Mouse (Mus musculus): ENCODE data around the gene Hcn3. TPM values are rescaled to one million over a fixed set of nuclear protein-coding genes. Genes with fewer than 3 reads are reported as not detected.

Hcn3 gene
- polyA plus RNA-seq, 1 experiment from 2014 or later: 29.9 TPM

DNA sequence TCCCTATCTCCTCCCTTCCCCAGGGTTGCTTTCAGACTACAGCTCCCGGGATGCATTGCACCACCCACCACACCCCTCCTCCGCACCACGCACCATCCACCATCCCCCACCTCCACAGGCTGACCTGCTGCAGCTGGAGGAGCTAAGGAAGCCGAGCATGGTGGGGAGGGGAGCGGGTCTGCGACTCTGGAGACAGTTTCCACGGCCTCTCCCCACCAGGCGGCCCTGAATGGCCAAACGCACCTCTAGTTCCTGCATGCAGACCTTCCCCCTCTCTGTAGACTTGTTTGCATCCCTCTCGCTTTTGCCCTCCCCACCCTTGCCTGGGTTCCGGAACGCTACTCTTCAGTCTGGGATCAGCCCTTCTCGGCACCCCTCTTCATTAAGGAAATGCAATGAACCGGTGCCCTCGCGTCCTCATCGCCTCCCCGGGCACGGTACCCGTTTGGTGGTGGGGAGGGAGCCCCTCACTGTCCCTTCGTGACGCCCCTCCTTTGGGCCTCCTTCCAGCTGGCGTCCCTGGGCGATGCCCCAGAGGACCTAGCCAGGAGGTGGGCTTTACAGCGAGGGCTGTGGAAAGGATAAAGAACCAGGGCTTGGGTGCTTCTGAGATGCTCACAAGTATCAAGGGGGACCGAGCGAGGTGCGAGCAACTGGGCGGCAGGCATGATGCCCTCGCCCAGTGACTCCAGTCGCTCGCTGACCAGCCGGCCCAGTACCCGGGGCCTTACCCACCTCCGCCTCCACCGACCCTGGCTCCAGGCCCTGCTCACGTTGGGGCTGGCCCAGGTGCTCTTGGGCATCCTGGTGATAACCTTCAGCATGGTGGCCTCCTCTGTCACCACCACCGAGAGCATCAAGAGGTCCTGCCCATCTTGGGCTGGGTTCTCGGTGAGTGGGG, 23.3 kb upstream of the Hcn3 start, which contains the start of gene Fam189b:
TSS of gene Fam189b (plus strand) at position 86 of the 901 bp plus-strand sequence.
- Histone ChIP-seq H3K36me3 (replicated peaks; ENCODE audit: control insufficient read depth, insufficient read depth) (peaks cover 48% of the 10 kb centered on the region), H3K4me1 (replicated peaks; ENCODE audit: control insufficient read depth, insufficient read depth, low read length) (peaks cover 19% of the 10 kb centered on the region), H3K9me3 (ENCODE audit: control insufficient read depth, low read length) (no peaks in the 10 kb centered on the region), H3K4me2 (replicated peaks) (peak within 1 kb of the TSS; percentile 84), H3K27me3 (ENCODE audit: control insufficient read depth, insufficient read depth, low read length) (no peaks in the 10 kb centered on the region), H3K9ac (peak within 1 kb of the TSS; percentile 84), H3K27ac (peak within 1 kb of the TSS; percentile 91), H3K4me3 (replicated peaks; ENCODE audit: low read length) (peak within 1 kb of the TSS; percentile 52)
- ATAC-seq (ENCODE audit: low FRiP score) (peak; percentile 95), DNase-seq (ENCODE audit: low spot score) (peak; percentile 85)
- WGBS: 5% methylated on average over 36 of the region's 39 CpGs

DNA sequence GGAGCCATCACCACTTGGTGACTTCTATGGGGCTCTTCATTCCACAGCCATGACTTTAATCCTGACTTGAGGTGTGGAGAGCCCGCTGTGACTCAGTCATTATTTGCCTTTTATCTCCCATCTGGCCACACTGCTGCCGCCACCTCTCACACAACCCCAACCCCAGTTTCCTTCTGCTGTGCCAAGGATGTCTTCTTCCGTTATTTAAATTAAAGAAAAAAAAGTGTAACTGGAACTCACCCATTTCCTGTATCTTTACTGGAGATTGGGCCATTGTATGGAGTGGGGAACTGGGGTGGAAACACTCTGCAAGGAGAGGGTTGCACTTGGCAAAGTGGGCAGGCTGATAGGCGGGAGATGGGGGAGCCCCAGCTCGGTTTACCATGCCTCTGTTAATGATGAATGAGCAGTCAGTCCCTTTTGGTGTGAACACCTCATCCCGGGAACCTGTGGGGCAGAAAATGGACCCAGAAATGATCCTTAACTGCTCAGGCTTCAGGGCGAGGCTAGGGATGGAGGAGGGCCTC, 22.6 kb upstream of the Hcn3 start:
- H3K4me1 ChIP-seq (replicated peaks; ENCODE audit: control insufficient read depth, insufficient read depth, low read length): peaks cover 22% of the 10 kb centered on the region

DNA sequence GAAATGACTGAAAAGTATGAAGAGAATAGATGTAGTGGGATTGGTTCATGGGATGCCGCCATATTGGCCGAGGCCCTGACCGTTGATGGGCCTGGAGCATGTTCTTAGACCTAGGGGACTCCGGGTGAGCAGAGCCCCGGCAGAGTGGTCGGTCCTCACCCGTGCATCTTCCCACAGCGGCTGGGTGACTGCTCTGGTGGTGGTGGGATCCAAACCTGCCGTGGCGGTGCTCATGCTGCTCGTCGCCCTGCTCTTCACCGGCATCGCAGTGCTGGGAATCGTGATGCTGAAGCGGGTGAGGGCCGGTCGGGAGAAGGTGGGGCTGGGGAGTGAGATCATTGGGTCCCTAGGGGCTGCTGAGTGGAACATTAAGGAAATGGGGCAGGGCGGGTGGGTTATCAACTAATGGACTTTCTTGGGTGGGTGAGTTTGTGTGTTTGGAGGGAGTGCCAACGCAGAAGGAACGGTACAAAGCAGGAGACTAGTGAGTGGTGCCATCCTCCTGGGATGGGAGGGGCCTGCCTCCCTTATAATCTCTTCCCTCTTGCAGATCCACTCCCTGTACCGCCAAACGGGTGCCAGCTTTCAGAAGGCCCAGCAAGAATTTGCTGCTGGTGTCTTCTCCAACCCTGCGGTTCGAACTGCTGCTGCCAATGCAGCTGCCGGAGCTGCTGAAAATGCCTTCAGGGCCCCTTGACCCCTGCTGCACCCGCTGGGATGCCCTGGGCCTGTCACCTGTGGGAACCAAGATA, 21.9 kb upstream of the Hcn3 start:
- Histone ChIP-seq H3K9me3 (ENCODE audit: control insufficient read depth, low read length) (no peaks in the 10 kb centered on the region), H3K4me3 (replicated peaks; ENCODE audit: low read length) (no peak overlapping the region), H3K27ac (no peak overlapping the region), H3K4me1 (replicated peaks; ENCODE audit: control insufficient read depth, insufficient read depth, low read length) (peaks cover 22% of the 10 kb centered on the region), H3K4me2 (replicated peaks) (no peak overlapping the region), H3K27me3 (ENCODE audit: control insufficient read depth, insufficient read depth, low read length) (no peaks in the 10 kb centered on the region), H3K36me3 (replicated peaks; ENCODE audit: control insufficient read depth, insufficient read depth) (peaks cover 35% of the 10 kb centered on the region), H3K9ac (no peak overlapping the region)
- ATAC-seq (ENCODE audit: low FRiP score) (no peak), DNase-seq (ENCODE audit: low spot score) (no peak)
- 92% methylated on average over 26 of the region's 27 CpGs for WGBS

More for the DNA sequence above, 22.6 kb upstream of the Hcn3 start:
- peaks cover 42% of the 10 kb centered on the region for H3K36me3 ChIP-seq (replicated peaks; ENCODE audit: control insufficient read depth, insufficient read depth)
- WGBS: 52% methylated on average over 7 of the region's 7 CpGs
- peak overlapping the region; percentile 91 for H3K27ac ChIP-seq
- peak; percentile 31; the same call in 1 of the 2 replicates for ATAC-seq (ENCODE audit: low FRiP score)
- H3K9ac ChIP-seq: peak overlapping the region; percentile 84; the same call in 1 of the 2 replicates
- DNase-seq (ENCODE audit: low spot score): no peak
- no peaks in the 10 kb centered on the region for H3K27me3 ChIP-seq (ENCODE audit: control insufficient read depth, insufficient read depth, low read length)
- H3K4me2 ChIP-seq (replicated peaks): peak overlapping the region; percentile 84
- peak overlapping the region; percentile 52 for H3K4me3 ChIP-seq (replicated peaks; ENCODE audit: low read length)
- no peaks in the 10 kb centered on the region for H3K9me3 ChIP-seq (ENCODE audit: control insufficient read depth, low read length)

DNA sequence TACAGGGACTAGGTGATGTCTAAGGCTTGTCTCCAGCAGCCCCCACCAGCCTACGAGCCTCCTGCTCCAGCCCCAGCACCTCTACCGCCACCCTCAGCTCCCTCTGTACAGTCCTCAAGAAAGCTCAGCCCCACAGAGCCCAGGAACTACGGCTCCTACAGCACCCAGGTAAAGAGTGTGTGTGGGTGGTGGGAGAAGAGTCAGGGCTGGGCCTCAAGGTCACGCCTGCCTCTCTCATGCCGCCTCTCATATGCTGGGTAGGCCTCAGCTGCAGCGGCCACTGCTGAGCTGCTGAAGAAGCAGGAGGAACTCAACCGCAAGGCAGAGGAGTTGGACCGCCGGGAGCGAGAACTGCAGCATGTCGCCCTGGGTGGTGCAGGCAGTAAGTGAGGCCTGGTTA, 19.1 kb upstream of the Hcn3 start:
- no peaks in the 10 kb centered on the region for H3K9me3 ChIP-seq (ENCODE audit: control insufficient read depth, low read length)
- ATAC-seq (ENCODE audit: low FRiP score) (no peak), DNase-seq (ENCODE audit: low spot score) (no peak)
- no peak overlapping the region for H3K4me2 ChIP-seq (replicated peaks)
- peaks cover 61% of the 10 kb centered on the region for H3K36me3 ChIP-seq (replicated peaks; ENCODE audit: control insufficient read depth, insufficient read depth)
- H3K4me1 ChIP-seq (replicated peaks; ENCODE audit: control insufficient read depth, insufficient read depth, low read length): peaks cover 12% of the 10 kb centered on the region
- H3K27ac ChIP-seq: no peak overlapping the region
- H3K27me3 ChIP-seq (ENCODE audit: control insufficient read depth, insufficient read depth, low read length): no peaks in the 10 kb centered on the region
- H3K9ac ChIP-seq: peak overlapping the region; percentile 77; the same call in 1 of the 2 replicates
- H3K4me3 ChIP-seq (replicated peaks; ENCODE audit: low read length): no peak overlapping the region
- WGBS: 94% methylated on average over 11 of the region's 11 CpGs

DNA sequence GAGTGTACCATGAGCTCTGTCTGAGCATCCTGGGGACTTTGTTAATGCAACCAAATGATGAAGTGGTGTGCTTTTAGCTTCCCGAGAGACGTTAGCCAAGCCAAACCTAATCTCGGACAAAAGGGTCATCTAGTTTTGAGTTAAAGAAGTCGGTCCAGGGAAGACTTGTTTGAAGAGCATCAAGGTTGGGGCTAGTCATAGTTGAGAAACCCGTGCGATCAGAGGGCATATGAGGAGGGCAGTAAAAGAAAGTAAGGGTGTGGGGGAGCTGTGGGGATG, 18.1 kb upstream of the Hcn3 start:
- peak overlapping the region; percentile 61 for H3K4me3 ChIP-seq (replicated peaks; ENCODE audit: low read length)
- peak overlapping the region; percentile 61 for H3K27ac ChIP-seq
- 10% methylated on average over 6 of the region's 6 CpGs for WGBS
- peak overlapping the region; percentile 77 for H3K9ac ChIP-seq
- DNase-seq (ENCODE audit: low spot score) (no peak), ATAC-seq (ENCODE audit: low FRiP score) (no peak)
- no peaks in the 10 kb centered on the region for H3K9me3 ChIP-seq (ENCODE audit: control insufficient read depth, low read length)
- peaks cover 71% of the 10 kb centered on the region for H3K36me3 ChIP-seq (replicated peaks; ENCODE audit: control insufficient read depth, insufficient read depth)
- H3K27me3 ChIP-seq (ENCODE audit: control insufficient read depth, insufficient read depth, low read length): no peaks in the 10 kb centered on the region
- peak overlapping the region; percentile 96 for H3K4me2 ChIP-seq (replicated peaks)
- H3K4me1 ChIP-seq (replicated peaks; ENCODE audit: control insufficient read depth, insufficient read depth, low read length): peaks cover 8% of the 10 kb centered on the region

DNA sequence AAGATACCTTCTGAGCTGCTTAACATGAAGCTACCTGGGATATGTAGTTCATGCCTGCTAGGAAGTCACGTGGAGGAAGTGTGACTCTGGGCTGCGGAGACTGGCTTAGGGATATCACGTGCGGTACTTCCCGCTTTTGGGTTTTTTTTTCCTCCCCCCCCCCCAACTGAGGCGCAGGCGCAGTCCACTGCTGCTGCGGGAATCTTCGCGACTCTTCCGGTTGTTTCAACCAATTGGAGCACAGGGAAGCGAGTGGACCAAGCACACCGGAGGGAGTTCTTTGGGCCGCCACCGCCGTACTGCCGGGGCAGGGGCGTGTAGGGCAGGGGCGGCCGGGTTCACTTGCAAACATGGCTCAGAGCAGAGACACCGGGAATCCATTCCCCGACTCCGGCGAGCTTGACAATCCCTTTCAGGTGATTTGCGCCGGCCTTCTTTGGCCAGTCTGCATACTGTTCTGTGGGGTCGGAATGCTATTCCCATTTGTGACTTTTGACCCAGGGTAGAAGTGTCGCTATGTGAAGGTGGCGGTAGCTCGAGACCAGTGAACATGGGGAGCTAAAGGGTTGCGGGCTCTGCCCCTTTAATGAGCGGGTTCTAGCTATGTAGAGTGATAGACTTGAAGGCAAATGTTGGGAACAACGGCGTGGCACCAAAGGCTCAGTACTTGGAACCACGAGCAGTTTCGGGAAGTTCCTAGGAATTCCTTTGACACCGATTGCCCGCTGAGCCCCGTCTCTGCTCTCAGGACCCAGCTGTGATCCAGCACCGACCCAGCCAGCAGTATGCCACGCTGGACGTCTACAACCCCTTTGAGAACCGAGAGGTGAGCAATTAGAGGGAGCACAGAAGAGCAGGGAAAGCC, 17.5 kb upstream of the Hcn3 start, which contains the start of gene Scamp3:
TSS of gene Scamp3 (plus strand) at position 232 of the 865 bp plus-strand sequence.
- under 1% methylated on average over 43 of the region's 43 CpGs for WGBS
- DNase-seq (ENCODE audit: low spot score) (peak; percentile 96), ATAC-seq (ENCODE audit: low FRiP score) (peak; percentile 96)
- H3K27ac ChIP-seq: peak within 1 kb of the TSS; percentile 61
- H3K9ac ChIP-seq: peak within 1 kb of the TSS; percentile 77
- H3K4me3 ChIP-seq (replicated peaks; ENCODE audit: low read length): peak within 1 kb of the TSS; percentile 61
- H3K36me3 ChIP-seq (replicated peaks; ENCODE audit: control insufficient read depth, insufficient read depth): peaks cover 77% of the 10 kb centered on the region
- no peaks in the 10 kb centered on the region for H3K27me3 ChIP-seq (ENCODE audit: control insufficient read depth, insufficient read depth, low read length)
- H3K4me2 ChIP-seq (replicated peaks): peak within 1 kb of the TSS; percentile 96
- peaks cover 8% of the 10 kb centered on the region for H3K4me1 ChIP-seq (replicated peaks; ENCODE audit: control insufficient read depth, insufficient read depth, low read length)
- no peaks in the 10 kb centered on the region for H3K9me3 ChIP-seq (ENCODE audit: control insufficient read depth, low read length)

DNA sequence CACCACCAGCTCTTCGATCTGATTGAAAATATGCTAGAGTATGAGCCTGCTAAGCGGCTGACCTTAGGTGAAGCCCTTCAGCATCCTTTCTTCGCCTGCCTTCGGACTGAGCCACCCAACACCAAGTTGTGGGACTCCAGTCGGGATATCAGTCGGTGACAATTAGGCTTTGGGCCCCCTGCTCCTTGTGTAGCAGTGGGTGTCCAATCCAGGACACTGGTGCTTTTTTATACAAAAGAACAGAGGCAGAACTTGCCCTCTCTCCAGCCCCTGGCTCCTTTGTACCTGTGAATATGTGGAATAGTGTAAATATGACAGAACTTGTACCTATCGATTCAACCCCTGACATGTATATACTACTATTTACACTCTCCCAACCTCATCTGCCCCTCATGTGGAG, 16.4 kb upstream of the Hcn3 start:
- no peak overlapping the region for H3K27ac ChIP-seq
- no peak overlapping the region for H3K9ac ChIP-seq
- H3K27me3 ChIP-seq (ENCODE audit: control insufficient read depth, insufficient read depth, low read length): no peaks in the 10 kb centered on the region
- H3K4me3 ChIP-seq (replicated peaks; ENCODE audit: low read length): no peak overlapping the region
- no peaks in the 10 kb centered on the region for H3K9me3 ChIP-seq (ENCODE audit: control insufficient read depth, low read length)
- no peak for DNase-seq (ENCODE audit: low spot score)
- peaks cover 8% of the 10 kb centered on the region for H3K4me1 ChIP-seq (replicated peaks; ENCODE audit: control insufficient read depth, insufficient read depth, low read length)
- H3K4me2 ChIP-seq (replicated peaks): no peak overlapping the region
- ATAC-seq (ENCODE audit: low FRiP score): no peak
- 83% methylated on average over 7 of the region's 7 CpGs for WGBS
- peaks cover 79% of the 10 kb centered on the region for H3K36me3 ChIP-seq (replicated peaks; ENCODE audit: control insufficient read depth, insufficient read depth)

DNA sequence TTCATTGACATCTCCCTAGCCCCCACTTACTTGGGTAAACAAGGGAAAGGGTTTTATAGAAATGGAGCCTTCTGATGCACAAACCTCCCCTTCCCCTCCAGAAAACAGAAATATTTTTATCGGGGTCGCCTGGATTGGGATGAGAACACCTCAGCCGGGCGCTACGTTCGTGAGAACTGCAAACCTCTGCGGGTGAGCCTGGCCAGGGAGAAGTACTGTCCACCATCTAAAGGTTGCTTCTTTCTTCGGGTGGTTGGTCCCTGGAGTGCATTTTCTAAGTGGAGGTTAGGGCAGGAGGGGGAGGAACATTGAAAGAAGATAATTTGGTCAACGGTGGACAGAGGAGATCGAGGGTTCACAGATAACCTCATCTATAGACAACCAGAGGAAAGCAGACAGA, 15.5 kb upstream of the Hcn3 start:
- H3K9ac ChIP-seq: no peak overlapping the region
- H3K4me3 ChIP-seq (replicated peaks; ENCODE audit: low read length): no peak overlapping the region
- peaks cover 79% of the 10 kb centered on the region for H3K36me3 ChIP-seq (replicated peaks; ENCODE audit: control insufficient read depth, insufficient read depth)
- no peak for ATAC-seq (ENCODE audit: low FRiP score)
- DNase-seq (ENCODE audit: low spot score): no peak
- no peak overlapping the region for H3K27ac ChIP-seq
- no peaks in the 10 kb centered on the region for H3K9me3 ChIP-seq (ENCODE audit: control insufficient read depth, low read length)
- no peak overlapping the region for H3K4me2 ChIP-seq (replicated peaks)
- no peaks in the 10 kb centered on the region for H3K27me3 ChIP-seq (ENCODE audit: control insufficient read depth, insufficient read depth, low read length)
- peaks cover 8% of the 10 kb centered on the region for H3K4me1 ChIP-seq (replicated peaks; ENCODE audit: control insufficient read depth, insufficient read depth, low read length)
- 95% methylated on average over 10 of the region's 10 CpGs for WGBS

Data from hindbrain, embryonic 14.5 days (tissue).